Mouse (Mus musculus) gonadal fat pad, adult 2 months (tissue): ENCODE results near the gene Pkn1. TPM values are rescaled to one million over a fixed set of nuclear protein-coding genes. Genes with fewer than 3 reads are reported as not detected.

Experiments
- polyA plus RNA-seq: library from polyadenylated mRNA; depleted of rRNA; stranded (reverse); fragments of >200 nt; gene quantifications from 2 replicates; pipeline ENCODE4 v1.2.3, GENCODE M21; 2012; rRNA removed

The Pkn1 gene
- polyA plus RNA-seq, 1 experiment, result 63.3 TPM

Other genes with a start within 250 kb of the Pkn1 start
- 10.6 and 14.3 TPM in 2 replicates for gene Scoc, start 240.8 kb downstream of the Pkn1 start, polyA plus RNA-seq
- gene Olfr370, start 163.4 kb downstream of the Pkn1 start, polyA plus RNA-seq, result 0.11 TPM in 1 of 2 replicates, not detected in the other
- 509 and 536 TPM in 2 replicates for gene Ndufb7, start 132.5 kb downstream of the Pkn1 start, polyA plus RNA-seq
- gene Tecr, start 91.2 kb downstream of the Pkn1 start, polyA plus RNA-seq, result 772 and 857 TPM in 2 replicates
- 36.0 and 40.6 TPM in 2 replicates for gene Dnajb1, start 91.0 kb downstream of the Pkn1 start, polyA plus RNA-seq
- gene Gipc1, start 46.5 kb downstream of the Pkn1 start, polyA plus RNA-seq, result 95.2 and 110 TPM in 2 replicates
- gene Ptger1, start 32.5 kb downstream of the Pkn1 start, polyA plus RNA-seq, result 1.3 and 1.4 TPM in 2 replicates
- gene Ddx39, start 16.0 kb upstream of the Pkn1 start, polyA plus RNA-seq, result 28.2 and 35.7 TPM in 2 replicates
- 173 and 176 TPM in 2 replicates for gene Adgre5, start 42.1 kb upstream of the Pkn1 start, polyA plus RNA-seq
- gene Adgrl1, start 200.9 kb upstream of the Pkn1 start, polyA plus RNA-seq, result 66.4 and 70.0 TPM in 2 replicates